Mouse (Mus musculus) limb, embryonic 13.5 days (tissue): Measurements from ENCODE around the gene Dbi. TPM values are rescaled to one million over a fixed set of nuclear protein-coding genes. Genes with fewer than 3 reads are reported as not detected.
A peak's percentile ranks its signal among the peaks of the same experiment; 100 is the strongest.
"Not testable (repeated sequence)": the region's sequence is repeated elsewhere in the genome, so short reads cannot be mapped to it uniquely, and the experiment has no call there.

Experiments used
- ATAC-seq: fragments of 200-750 bp; cut with Nextera tagmentation; 2 replicates; pipeline ENCODE4 v1.8.0; 2017; ENCODE audit warnings: low read depth, moderate number of reproducible peaks, moderate TSS enrichment; ENCODE audit not compliant: low FRiP score
- H3K27ac ChIP-seq: fragments of 300-500 bp; sonication (generic); 2 replicates; pipeline ENCODE4 v1.5.1; 2015; ENCODE audit warnings: inconsistent platforms, mild to moderate bottlenecking, moderate library complexity
- H3K27me3 ChIP-seq: fragments of 300-500 bp; sonication (generic); 2 replicates; pipeline ENCODE4 v1.6.1; 2015; ENCODE audit warnings: mild to moderate bottlenecking, inconsistent platforms
- H3K36me3 ChIP-seq: fragments of 300-500 bp; sonication (generic); 2 replicates; pipeline ENCODE4 v1.6.1; 2015; ENCODE audit warnings: inconsistent platforms, mild to moderate bottlenecking, moderate library complexity
- H3K4me1 ChIP-seq: fragments of 300-500 bp; sonication (generic); 2 replicates; pipeline ENCODE4 v1.6.1; 2015; ENCODE audit warnings: inconsistent platforms
- H3K4me2 ChIP-seq: fragments of 300-500 bp; sonication (generic); replicated peaks from 2 replicates; pipeline ENCODE4 v1.6.1; 2015; ENCODE audit warnings: inconsistent platforms, mild to moderate bottlenecking, moderate library complexity
- H3K4me3 ChIP-seq: fragments of 300-500 bp; sonication (generic); 2 replicates; pipeline ENCODE4 v1.5.1; 2015; ENCODE audit warnings: moderate library complexity, mild to moderate bottlenecking, inconsistent platforms
- H3K9ac ChIP-seq: fragments of 300-500 bp; sonication (generic); 2 replicates; pipeline ENCODE4 v1.6.1; 2015; ENCODE audit warnings: mild to moderate bottlenecking, inconsistent platforms
- H3K9me3 ChIP-seq: fragments of 300-500 bp; sonication (generic); 2 replicates; pipeline ENCODE4 v1.6.1; 2016; ENCODE audit warnings: inconsistent platforms
- WGBS: fragments of 180-500 bp; shearing (Covaris S2); methylation state at CpG from one replicate; pipeline ENCODE4 v1.1.7; 2015; 5-methylcytosine and 5-hydroxymethylcytosine counted together
- polyA plus RNA-seq: library from polyadenylated mRNA; unstranded; fragments of >200 nt; fragmentation: Nextera tagmentation; extraction: Ambion mirVana; gene quantifications from 2 replicates; pipeline ENCODE4 v1.2.1, GENCODE M21; 2015

The Dbi gene
- polyA plus RNA-seq, 1 experiment from 2014 or later = 606 TPM

GRCm38 (mm10) chr1:120094920-120095319 is 26.0 kb downstream of the Dbi start:
- no peak overlapping the region for H3K4me3 ChIP-seq
- H3K4me2 ChIP-seq = no peak overlapping the region
- H3K27ac ChIP-seq = no peak overlapping the region
- no peaks in the 10 kb centered on the region for H3K4me1 ChIP-seq
- ATAC-seq = no peak
- no peaks in the 10 kb centered on the region for H3K36me3 ChIP-seq
- H3K9ac ChIP-seq = no peak overlapping the region
- no peaks in the 10 kb centered on the region for H3K9me3 ChIP-seq
- H3K27me3 ChIP-seq = no peaks in the 10 kb centered on the region
- WGBS = 73% methylated on average over 3 of the region's 3 CpGs

- 63% methylated on average over 13 of the region's 14 CpGs for WGBS
- not testable (repeated sequence) for ATAC-seq
Measured at GRCm38 (mm10) chr1:120093482-120094134, 27.3 kb downstream of the Dbi start.

DNA sequence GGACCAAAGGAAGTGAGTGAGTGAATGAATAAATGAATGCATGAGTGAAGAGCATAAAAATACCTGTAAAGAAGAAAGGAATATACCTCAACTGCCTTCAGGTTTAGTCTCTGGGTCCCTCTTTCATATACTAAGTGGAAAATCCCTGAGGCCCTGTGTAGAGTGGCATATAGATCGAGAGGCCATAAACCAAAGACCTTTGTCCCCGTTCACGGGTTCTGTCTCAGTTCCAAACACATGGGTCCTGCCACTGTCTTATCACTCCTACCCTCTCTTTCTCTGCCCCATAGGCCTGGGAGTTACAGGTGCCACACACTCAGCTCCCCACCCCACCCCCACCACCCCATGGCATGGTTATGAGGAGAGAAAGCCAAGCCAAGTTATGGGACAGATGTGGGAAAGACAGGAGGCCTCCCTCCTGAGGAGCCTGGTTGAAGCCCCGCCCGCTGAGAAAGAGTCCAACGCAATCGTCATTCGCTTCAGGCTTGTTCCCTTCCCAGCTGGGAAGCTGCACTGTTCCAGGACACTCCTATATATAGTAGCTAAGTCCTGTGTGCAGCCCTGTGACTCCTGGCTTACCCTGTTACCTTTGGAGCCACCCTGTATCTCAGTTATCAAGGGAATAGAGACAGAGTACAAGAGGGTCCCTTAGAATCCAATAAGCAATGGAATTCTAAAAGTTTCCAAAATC is 29.9 kb downstream of the Dbi start:
- no peak overlapping the region for H3K4me3 ChIP-seq
- no peaks in the 10 kb centered on the region for H3K4me1 ChIP-seq
- ATAC-seq = no peak
- H3K27me3 ChIP-seq = no peaks in the 10 kb centered on the region
- no peaks in the 10 kb centered on the region for H3K36me3 ChIP-seq
- no peak overlapping the region for H3K27ac ChIP-seq
- no peaks in the 10 kb centered on the region for H3K9me3 ChIP-seq
- no peak overlapping the region for H3K4me2 ChIP-seq
- no peak overlapping the region for H3K9ac ChIP-seq
- WGBS = 82% methylated on average over 8 of the region's 8 CpGs

More at GRCm38 (mm10) chr1:120093482-120094134, 27.3 kb downstream of the Dbi start:
- H3K27me3 ChIP-seq, H3K36me3 ChIP-seq, H3K9ac ChIP-seq, H3K4me3 ChIP-seq, H3K9me3 ChIP-seq, H3K27ac ChIP-seq, H3K4me1 ChIP-seq, H3K4me2 ChIP-seq: not testable (repeated sequence)

- H3K4me2 ChIP-seq = no peak overlapping the region
- H3K4me3 ChIP-seq = no peak overlapping the region
- 9% methylated on average over 5 of the region's 5 CpGs for WGBS
- no peaks in the 10 kb centered on the region for H3K9me3 ChIP-seq
- no peaks in the 10 kb centered on the region for H3K27me3 ChIP-seq
- H3K4me1 ChIP-seq = 0 out of 2 replicates have a peak, but pooled peaks cover under 1% of the 10 kb centered on the region
- H3K27ac ChIP-seq = no peak overlapping the region
- no peaks in the 10 kb centered on the region for H3K36me3 ChIP-seq
- H3K9ac ChIP-seq = no peak overlapping the region
- ATAC-seq = no peak
Measured at GRCm38 (mm10) chr1:120089180-120089579, 31.7 kb downstream of the Dbi start.

- ATAC-seq = no peak
- H3K9ac ChIP-seq = no peak overlapping the region
- peaks cover 15% of the 10 kb centered on the region for H3K4me1 ChIP-seq
- H3K4me3 ChIP-seq = no peak overlapping the region
- no peaks in the 10 kb centered on the region for H3K36me3 ChIP-seq
- no peaks in the 10 kb centered on the region for H3K9me3 ChIP-seq
- no peak overlapping the region for H3K4me2 ChIP-seq
- H3K27ac ChIP-seq = no peak overlapping the region
- WGBS = 55% methylated on average over 13 of the region's 13 CpGs
- H3K27me3 ChIP-seq = no peaks in the 10 kb centered on the region
Measured at GRCm38 (mm10) chr1:120086644-120087043, 34.2 kb downstream of the Dbi start.

- no peaks in the 10 kb centered on the region for H3K9me3 ChIP-seq
- ATAC-seq = no peak
- no peaks in the 10 kb centered on the region for H3K27me3 ChIP-seq
- peaks cover 15% of the 10 kb centered on the region for H3K4me1 ChIP-seq
- no peak overlapping the region for H3K4me3 ChIP-seq
- 70% methylated on average over 3 of the region's 3 CpGs for WGBS
- no peak overlapping the region for H3K27ac ChIP-seq
- no peak overlapping the region for H3K4me2 ChIP-seq
- H3K36me3 ChIP-seq = no peaks in the 10 kb centered on the region
- no peak overlapping the region for H3K9ac ChIP-seq
Measured at GRCm38 (mm10) chr1:120085696-120086095, 35.2 kb downstream of the Dbi start.

DNA sequence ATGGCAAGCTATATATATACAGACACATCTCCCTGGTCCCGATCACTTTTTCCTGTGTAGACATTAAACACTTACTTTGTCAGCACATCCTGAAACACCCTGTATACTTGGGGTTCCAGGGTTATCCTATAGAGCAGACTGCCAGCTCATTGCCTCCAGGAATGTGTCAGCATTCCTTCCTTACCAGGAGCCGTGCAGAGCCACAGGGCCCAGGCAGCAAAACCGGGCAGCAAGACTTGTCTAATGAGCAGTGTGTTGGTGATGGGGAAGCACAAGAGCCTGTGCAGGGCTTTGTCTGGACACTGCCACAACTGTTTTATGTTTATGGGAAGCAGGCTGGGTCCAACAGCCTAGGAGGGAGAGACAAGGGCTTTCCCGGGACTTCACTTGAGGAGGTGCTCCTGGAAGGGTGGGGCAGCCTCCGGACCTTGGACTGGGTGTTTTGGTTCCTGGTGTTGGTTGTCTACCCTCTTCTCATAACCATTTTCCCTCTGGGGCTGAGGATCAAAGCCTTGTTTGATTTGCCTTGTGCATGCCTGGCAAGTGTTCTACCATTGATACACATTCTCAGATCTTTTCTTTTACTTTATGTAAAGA is 36.9 kb downstream of the Dbi start:
- no peak for ATAC-seq
- Histone ChIP-seq H3K27me3 (no peaks in the 10 kb centered on the region), H3K36me3 (no peaks in the 10 kb centered on the region), H3K4me1 (peaks cover 15% of the 10 kb centered on the region), H3K9ac (no peak overlapping the region), H3K9me3 (no peaks in the 10 kb centered on the region), H3K27ac (no peak overlapping the region), H3K4me3 (no peak overlapping the region), H3K4me2 (no peak overlapping the region)
- 40% methylated on average over 5 of the region's 5 CpGs for WGBS

DNA sequence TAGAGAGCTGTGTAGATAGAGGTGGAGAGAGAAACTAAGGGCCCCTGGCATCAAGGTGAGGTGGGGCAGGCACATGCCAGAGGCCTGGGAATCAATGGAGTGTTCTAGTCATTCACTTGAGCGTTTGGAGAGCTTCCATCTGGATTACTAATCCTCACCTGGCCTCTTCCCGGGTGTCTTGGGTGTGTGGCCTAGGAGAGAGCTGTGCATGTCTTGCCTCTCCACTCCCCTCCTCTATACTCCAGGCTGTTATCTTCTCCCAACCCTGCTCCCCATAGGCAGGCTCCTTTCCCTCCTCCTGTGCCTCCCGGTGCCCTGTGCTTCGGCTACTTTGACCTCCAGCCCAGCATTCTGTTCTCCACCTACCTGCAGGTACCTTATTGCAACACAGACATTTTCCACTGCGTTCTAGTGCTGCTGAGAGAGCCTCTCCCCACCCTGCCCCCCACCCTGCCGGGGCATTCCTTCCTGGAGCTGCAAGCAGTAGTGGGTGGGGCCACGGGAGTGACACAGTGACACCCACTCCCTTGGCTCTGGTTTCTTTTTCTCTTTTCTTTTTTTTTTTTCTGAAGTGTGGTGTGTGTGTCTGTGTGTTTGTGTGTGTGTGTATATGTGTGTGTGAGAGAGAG is 37.8 kb downstream of the Dbi start:
- Histone ChIP-seq H3K4me2 (no peak overlapping the region), H3K27me3 (no peaks in the 10 kb centered on the region), H3K9me3 (no peaks in the 10 kb centered on the region), H3K36me3 (no peaks in the 10 kb centered on the region), H3K4me1 (peaks cover 15% of the 10 kb centered on the region), H3K4me3 (no peak overlapping the region), H3K9ac (no peak overlapping the region), H3K27ac (no peak overlapping the region)
- ATAC-seq = 0 out of 2 replicates have a peak, but pooled peaks have one; percentile 10
- WGBS = 31% methylated on average over 7 of the region's 7 CpGs

DNA sequence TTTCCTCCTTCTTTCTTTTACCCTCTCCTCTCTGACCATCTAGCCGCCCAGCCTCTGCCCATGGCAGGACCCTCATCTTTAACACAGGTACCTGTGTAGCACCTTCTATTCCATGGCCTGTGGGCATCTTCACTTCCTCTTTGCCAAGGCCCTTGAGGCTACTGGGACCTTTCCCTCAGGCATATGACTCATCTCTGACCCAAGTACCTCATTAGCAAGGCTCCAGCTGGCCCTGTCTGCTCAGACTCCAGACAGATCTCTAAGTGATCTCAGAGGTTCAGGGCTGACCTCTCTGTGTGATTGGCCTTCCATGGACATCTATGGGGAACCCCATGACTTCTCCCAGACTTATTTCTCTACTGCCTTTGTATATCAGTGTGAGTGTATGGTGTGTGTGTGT is 40.2 kb downstream of the Dbi start:
- ATAC-seq = no peak
- Histone ChIP-seq H3K9me3 (no peaks in the 10 kb centered on the region), H3K4me2 (no peak overlapping the region), H3K36me3 (no peaks in the 10 kb centered on the region), H3K27me3 (no peaks in the 10 kb centered on the region; the same call in 1 of the 2 replicates), H3K27ac (no peak overlapping the region), H3K9ac (no peak overlapping the region), H3K4me3 (no peak overlapping the region), H3K4me1 (peaks cover 15% of the 10 kb centered on the region)
- WGBS = 96% methylated on average over 1 of the region's 1 CpGs

DNA sequence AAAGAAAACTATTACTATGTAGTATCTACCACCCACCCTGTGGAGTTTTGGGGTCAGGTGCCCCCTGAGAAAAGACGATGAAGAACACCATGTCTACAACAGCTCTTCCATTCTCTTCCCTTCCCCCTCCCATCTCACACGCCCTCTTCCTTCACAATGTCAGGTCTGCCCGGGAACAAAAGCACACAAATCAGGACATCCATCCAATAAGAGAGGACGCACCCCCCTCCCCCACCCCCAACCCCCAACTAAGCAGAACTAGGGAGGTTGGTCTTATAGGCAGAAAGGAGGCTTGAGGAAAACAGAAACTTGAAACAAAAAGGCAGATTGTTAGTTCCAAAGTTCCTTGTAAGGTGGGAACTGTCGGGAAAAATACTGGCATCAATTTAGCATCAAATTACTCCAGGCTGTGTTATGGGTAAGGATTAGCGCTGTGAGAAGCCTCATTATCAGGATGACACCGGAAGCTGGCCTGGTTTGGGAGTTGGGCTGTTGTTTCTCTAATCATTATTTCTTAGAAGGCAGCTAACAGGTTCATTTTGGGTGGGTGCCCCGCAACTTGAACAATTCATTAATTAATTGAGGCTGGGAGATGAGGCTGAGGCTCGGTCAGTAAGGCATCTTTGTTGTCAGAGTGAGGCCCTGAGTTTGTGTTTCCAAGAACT is 43.0 kb downstream of the Dbi start:
- no peak for ATAC-seq
- H3K4me2 ChIP-seq = no peak overlapping the region
- H3K36me3 ChIP-seq = no peaks in the 10 kb centered on the region
- H3K27ac ChIP-seq = no peak overlapping the region
- no peak overlapping the region for H3K9ac ChIP-seq
- peaks cover 22% of the 10 kb centered on the region for H3K27me3 ChIP-seq
- 30% methylated on average over 9 of the region's 9 CpGs for WGBS
- H3K4me1 ChIP-seq = peaks cover 23% of the 10 kb centered on the region
- no peak overlapping the region for H3K4me3 ChIP-seq
- no peaks in the 10 kb centered on the region for H3K9me3 ChIP-seq

GRCm38 (mm10) chr1:120075507-120075906 is 45.4 kb downstream of the Dbi start:
- H3K4me1 ChIP-seq = peaks cover 25% of the 10 kb centered on the region
- ATAC-seq = no peak
- no peaks in the 10 kb centered on the region for H3K9me3 ChIP-seq
- H3K27me3 ChIP-seq = peaks cover 40% of the 10 kb centered on the region
- H3K27ac ChIP-seq = no peak overlapping the region
- no peak overlapping the region for H3K9ac ChIP-seq
- WGBS = 75% methylated on average over 5 of the region's 5 CpGs
- H3K4me2 ChIP-seq = no peak overlapping the region
- H3K36me3 ChIP-seq = no peaks in the 10 kb centered on the region
- no peak overlapping the region for H3K4me3 ChIP-seq

DNA sequence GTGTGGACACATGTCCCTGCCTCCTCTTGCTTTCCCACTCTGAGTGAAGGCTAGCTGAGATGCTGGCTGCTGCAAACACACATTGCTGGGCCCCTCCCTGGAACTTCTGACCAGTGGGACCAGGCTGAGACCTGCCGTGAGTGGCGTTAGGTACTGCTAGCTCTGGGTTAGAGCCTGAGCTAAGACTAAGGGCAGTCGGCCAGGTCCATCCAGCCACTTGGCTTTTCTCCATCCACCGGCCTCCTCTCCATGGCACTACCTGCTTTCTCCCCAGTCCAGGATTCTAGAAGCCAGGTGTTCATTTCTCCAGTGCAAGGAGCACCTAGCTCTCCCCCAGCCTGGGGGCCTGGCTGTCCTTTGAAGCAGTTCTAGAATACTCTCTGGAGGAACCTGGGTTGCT is 45.9 kb downstream of the Dbi start:
- Histone ChIP-seq H3K27me3 (peaks cover 40% of the 10 kb centered on the region), H3K9me3 (no peaks in the 10 kb centered on the region), H3K36me3 (no peaks in the 10 kb centered on the region), H3K4me2 (no peak overlapping the region), H3K9ac (no peak overlapping the region), H3K4me1 (peaks cover 25% of the 10 kb centered on the region), H3K27ac (no peak overlapping the region), H3K4me3 (no peak overlapping the region)
- ATAC-seq = no peak
- 60% methylated on average over 4 of the region's 4 CpGs for WGBS
